Mouse (Mus musculus) myocyte (in vitro differentiated cells): ENCODE measurements around the gene Gpr171. TPM values are rescaled to one million over a fixed set of nuclear protein-coding genes. Genes with fewer than 3 reads are reported as not detected.

Source experiments
- H3K27me3 ChIP-seq: one replicate; pipeline ENCODE4 v1.6.1; 2011; ENCODE audit not compliant: control insufficient read depth, insufficient read depth, insufficient read length
- H3K36me3 ChIP-seq: one replicate; pipeline ENCODE4 v1.6.1; 2011; ENCODE audit not compliant: control insufficient read depth, insufficient read depth
- H3K4me2 ChIP-seq: one replicate; pipeline ENCODE4 v1.6.1; 2011; ENCODE audit warnings: low read depth, control low read depth
- H3K4me3 ChIP-seq: one replicate; pipeline ENCODE4 v1.5.1; 2011; ENCODE audit warnings: mild to moderate bottlenecking, control low read depth, moderate library complexity
- H3K79me2 ChIP-seq: one replicate; pipeline ENCODE4 v1.6.1; 2011; ENCODE audit not compliant: control insufficient read depth, insufficient read depth
- H3ac ChIP-seq: one replicate; pipeline ENCODE4 v1.6.1; 2011; ENCODE audit not compliant: control insufficient read depth, insufficient read length
- CEBPB ChIP-seq: IDR thresholded peaks from 2 replicates; pipeline ENCODE4 v1.6.1; 2011; ENCODE audit warnings: mild to moderate bottlenecking, moderate library complexity; ENCODE audit not compliant: poor library complexity, insufficient read depth, severe bottlenecking
- E2F4 ChIP-seq: IDR thresholded peaks from one replicate; pipeline ENCODE4 v1.6.1; 2011; ENCODE audit warnings: mild to moderate bottlenecking, control low read depth, moderate library complexity; ENCODE audit not compliant: insufficient read depth
- MAX ChIP-seq: IDR thresholded peaks from one replicate; pipeline ENCODE4 v1.6.1; 2011; ENCODE audit warnings: low read depth, mild to moderate bottlenecking, control low read depth
- MYOD1 ChIP-seq, 3 experiments: IDR thresholded peaks; one replicate each; pipeline ENCODE4 v1.6.1; 2011; ENCODE audit warnings: control low read depth in 2 of 3, low read depth in 2 of 3, mild to moderate bottlenecking in 2 of 3, moderate library complexity in 1 of 3; ENCODE audit not compliant: insufficient read length in 2 of 3, control insufficient read depth in 1 of 3
- MYOG ChIP-seq, 3 experiments: IDR thresholded peaks; one replicate each; pipeline ENCODE4 v1.6.1; 2011; ENCODE audit warnings: control low read depth in 2 of 3, low read depth in 2 of 3, mild to moderate bottlenecking in 2 of 3; ENCODE audit not compliant: insufficient read length in 2 of 3, control insufficient read depth in 1 of 3, insufficient read depth in 1 of 3
- POLR2A ChIP-seq: IDR thresholded peaks from one replicate; pipeline ENCODE4 v1.6.1; 2011; ENCODE audit warnings: low read depth, mild to moderate bottlenecking, control low read depth, moderate library complexity; ENCODE audit not compliant: insufficient read length
- POLR2AphosphoS2 ChIP-seq: IDR thresholded peaks from one replicate; pipeline ENCODE4 v1.6.1; 2011; ENCODE audit warnings: low read depth, control low read depth; ENCODE audit not compliant: insufficient read length
- REST ChIP-seq: IDR thresholded peaks from one replicate; pipeline ENCODE4 v1.6.1; 2011; ENCODE audit warnings: mild to moderate bottlenecking, control low read depth, moderate library complexity; ENCODE audit not compliant: insufficient read depth, insufficient read length
- SRF ChIP-seq: IDR thresholded peaks from one replicate; pipeline ENCODE4 v1.6.1; 2011; ENCODE audit warnings: low read depth; ENCODE audit not compliant: control insufficient read depth, insufficient read length
- TCF12 ChIP-seq: IDR thresholded peaks from one replicate; pipeline ENCODE4 v1.6.1; 2011; ENCODE audit warnings: mild to moderate bottlenecking, control low read depth; ENCODE audit not compliant: poor library complexity, insufficient read depth, severe bottlenecking
- TCF3 ChIP-seq: IDR thresholded peaks from one replicate; pipeline ENCODE4 v1.6.1; 2011; ENCODE audit warnings: low read depth, control low read depth; ENCODE audit not compliant: insufficient read length
- USF1 ChIP-seq: IDR thresholded peaks from one replicate; pipeline ENCODE4 v1.6.1; 2011; ENCODE audit warnings: low read depth, mild to moderate bottlenecking, control low read depth, moderate library complexity
- polyA plus RNA-seq: library from polyadenylated mRNA; unstranded; fragments of >200 nt; fragmentation: generic; extraction: Trizol; gene quantifications from one replicate; pipeline ENCODE4 v1.2.1, GENCODE M21; 2012; ENCODE audit warnings: missing spikeins

Gene Gpr171
- polyA plus RNA-seq, 1 experiment: not detected

- Histone ChIP-seq H3K79me2 (no peaks in the 10 kb centered on the region), H3ac (no peak overlapping the region), H3K4me3 (no peak overlapping the region), H3K27me3 (no peaks in the 10 kb centered on the region), H3K36me3 (no peaks in the 10 kb centered on the region), H3K4me2 (no peak overlapping the region)
- TF ChIP-seq CEBPB (no peak), USF1 (no peak), TCF12 (no peak), MAX (no peak), POLR2A (no peak), E2F4 (no peak), POLR2AphosphoS2 (no peak), SRF (no peak), REST (no peak), MYOG (IDR thresholded peaks at IDR 0.05; ENCODE audit: control insufficient read depth in 1 of 3, insufficient read depth in 1 of 3, insufficient read length in 2 of 3, low read depth in 2 of 3) (no peak), MYOD1 (IDR thresholded peaks at IDR 0.05; ENCODE audit: control insufficient read depth in 1 of 3, insufficient read length in 2 of 3, low read depth in 2 of 3) (no peak), TCF3 (no peak)
Observed at GRCm38 (mm10) chr3:59135911-59136653, 34.5 kb upstream of the Gpr171 start.

- no peak overlapping the region for H3ac ChIP-seq
- no peak overlapping the region for H3K4me2 ChIP-seq
- no peak for TF ChIP-seq E2F4
- no peak for TF ChIP-seq POLR2A
- no peak for TF ChIP-seq MYOG (IDR thresholded peaks at IDR 0.05; ENCODE audit: control insufficient read depth in 1 of 3, insufficient read depth in 1 of 3, insufficient read length in 2 of 3, low read depth in 2 of 3)
- TF ChIP-seq POLR2AphosphoS2: no peak
- TF ChIP-seq MYOD1 (IDR thresholded peaks at IDR 0.05; ENCODE audit: control insufficient read depth in 1 of 3, insufficient read length in 2 of 3, low read depth in 2 of 3): no peak
- no peak for TF ChIP-seq MAX
- no peak overlapping the region for H3K4me3 ChIP-seq
- no peaks in the 10 kb centered on the region for H3K36me3 ChIP-seq
- H3K27me3 ChIP-seq: no peaks in the 10 kb centered on the region
- no peaks in the 10 kb centered on the region for H3K79me2 ChIP-seq
Observed at GRCm38 (mm10) chr3:59133189-59133588, 31.6 kb upstream of the Gpr171 start.

- Histone ChIP-seq H3K4me3 (no peak overlapping the region), H3ac (no peak overlapping the region), H3K27me3 (no peaks in the 10 kb centered on the region), H3K4me2 (no peak overlapping the region), H3K79me2 (no peaks in the 10 kb centered on the region), H3K36me3 (no peaks in the 10 kb centered on the region)
- TF ChIP-seq SRF: no peak
- no peak for TF ChIP-seq USF1
- TF ChIP-seq MAX: no peak
- no peak for TF ChIP-seq TCF3
- no peak for TF ChIP-seq REST
- TF ChIP-seq TCF12: no peak
Observed at GRCm38 (mm10) chr3:59131966-59132365, 30.3 kb upstream of the Gpr171 start.

GRCm38 (mm10) chr3:59131081-59131480 lies 29.5 kb upstream of the Gpr171 start:
- Histone ChIP-seq H3ac (no peak overlapping the region), H3K79me2 (no peaks in the 10 kb centered on the region), H3K36me3 (no peaks in the 10 kb centered on the region), H3K27me3 (no peaks in the 10 kb centered on the region), H3K4me3 (no peak overlapping the region), H3K4me2 (no peak overlapping the region)
- TF ChIP-seq POLR2A: no peak
- no peak for TF ChIP-seq CEBPB
- TF ChIP-seq REST: no peak
- no peak for TF ChIP-seq POLR2AphosphoS2
- no peak for TF ChIP-seq E2F4
- TF ChIP-seq USF1: no peak
- TF ChIP-seq SRF: no peak
- no peak for TF ChIP-seq TCF12
- TF ChIP-seq TCF3: no peak
- TF ChIP-seq MYOG (IDR thresholded peaks at IDR 0.05; ENCODE audit: control insufficient read depth in 1 of 3, insufficient read depth in 1 of 3, insufficient read length in 2 of 3, low read depth in 2 of 3): no peak
- TF ChIP-seq MYOD1 (IDR thresholded peaks at IDR 0.05; ENCODE audit: control insufficient read depth in 1 of 3, insufficient read length in 2 of 3, low read depth in 2 of 3): no peak
- TF ChIP-seq MAX: no peak

- Histone ChIP-seq H3K27me3 (no peaks in the 10 kb centered on the region), H3K36me3 (no peaks in the 10 kb centered on the region), H3K4me2 (no peak overlapping the region), H3K4me3 (no peak overlapping the region), H3K79me2 (no peaks in the 10 kb centered on the region), H3ac (no peak overlapping the region)
- TF ChIP-seq CEBPB (no peak), E2F4 (no peak), REST (no peak), SRF (no peak), TCF3 (no peak), MYOD1 (IDR thresholded peaks at IDR 0.05; ENCODE audit: control insufficient read depth in 1 of 3, insufficient read length in 2 of 3, low read depth in 2 of 3) (no peak), POLR2AphosphoS2 (no peak), MYOG (IDR thresholded peaks at IDR 0.05; ENCODE audit: control insufficient read depth in 1 of 3, insufficient read depth in 1 of 3, insufficient read length in 2 of 3, low read depth in 2 of 3) (no peak), USF1 (no peak), POLR2A (no peak), TCF12 (no peak), MAX (no peak)
Observed at GRCm38 (mm10) chr3:59130431-59130830, 28.8 kb upstream of the Gpr171 start.
